Mouse (Mus musculus) spleen, postnatal 14 days (tissue): ENCODE results near the gene Dph5.
"Not testable (repeated sequence)": the region's sequence is repeated elsewhere in the genome, so short reads cannot be mapped to it uniquely, and the experiment has no call there.

ENCODE experiments used
- DNase-seq, 2 experiments: peaks; one replicate each; pipeline ENCODE4 v3.0.0; 2021 to 2022; ENCODE audit warnings: low spot score in 2 of 2

The Dph5 gene

DNA sequence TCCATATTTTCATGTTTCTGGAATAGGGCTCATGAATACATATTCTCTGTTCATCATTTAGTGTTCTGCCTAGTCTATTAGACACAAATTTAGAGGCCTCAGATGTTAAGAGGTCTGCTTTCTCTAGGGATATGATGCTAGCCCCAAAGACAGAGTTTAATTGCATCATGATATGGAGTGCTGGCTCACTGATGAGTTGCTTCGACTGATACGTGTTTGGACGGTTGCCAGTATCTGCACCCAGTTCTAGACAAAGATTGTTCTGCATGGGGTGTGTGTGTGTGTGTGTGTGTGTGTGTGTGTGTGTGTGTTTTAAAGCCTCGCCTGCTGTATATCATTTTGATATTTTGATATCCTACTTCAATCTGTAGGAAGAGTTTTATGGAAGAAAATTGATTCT is 4.7 kb downstream of the Dph5 start:
- no peak for DNase-seq

DNA sequence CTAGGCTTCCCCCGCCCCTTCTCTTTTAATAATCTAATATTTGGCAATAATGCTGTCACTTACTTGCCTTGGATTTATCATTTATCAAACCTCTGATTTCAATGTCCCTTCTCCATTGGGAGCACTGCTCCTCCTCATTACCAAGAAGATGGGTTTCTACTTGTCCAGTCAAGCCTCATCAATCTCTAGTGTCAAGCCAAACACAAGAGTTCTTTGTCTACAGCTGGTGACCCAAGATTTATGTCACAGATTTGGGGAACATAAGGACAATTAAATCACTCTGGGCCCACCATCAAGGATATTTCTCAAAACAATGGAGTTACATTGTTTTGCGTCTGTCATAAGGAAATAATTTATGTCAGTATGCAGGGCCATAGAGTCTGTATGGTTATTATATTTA is 5.5 kb downstream of the Dph5 start:
- DNase-seq, result no peak

DNA sequence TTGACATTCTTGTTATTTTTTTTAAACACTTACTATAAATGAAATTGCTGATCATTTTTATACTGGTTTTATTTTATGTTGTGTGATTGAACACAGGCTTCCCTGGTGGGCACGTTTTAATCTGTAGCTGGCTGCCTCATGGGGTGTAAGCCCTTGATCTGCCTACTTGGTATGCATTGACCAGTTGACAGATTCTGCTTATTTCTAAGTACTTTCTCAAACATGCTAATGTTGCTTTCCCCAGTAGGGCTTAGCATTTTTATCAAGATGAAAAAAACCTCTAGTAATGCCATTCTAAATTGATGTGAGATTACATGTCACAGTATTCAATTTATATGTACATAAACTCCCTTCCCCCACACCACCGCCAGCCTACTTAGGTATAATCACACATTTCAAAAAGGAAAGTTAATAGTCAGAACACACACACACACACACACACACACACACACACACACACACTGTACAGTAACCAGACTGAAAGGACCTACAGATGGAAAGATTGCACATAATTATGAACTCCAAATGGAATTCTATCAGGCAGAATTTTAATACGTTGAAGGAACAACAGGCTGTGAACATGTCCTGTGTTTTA is 10.8 kb downstream of the Dph5 start:
- DNase-seq, result no peak

DNA sequence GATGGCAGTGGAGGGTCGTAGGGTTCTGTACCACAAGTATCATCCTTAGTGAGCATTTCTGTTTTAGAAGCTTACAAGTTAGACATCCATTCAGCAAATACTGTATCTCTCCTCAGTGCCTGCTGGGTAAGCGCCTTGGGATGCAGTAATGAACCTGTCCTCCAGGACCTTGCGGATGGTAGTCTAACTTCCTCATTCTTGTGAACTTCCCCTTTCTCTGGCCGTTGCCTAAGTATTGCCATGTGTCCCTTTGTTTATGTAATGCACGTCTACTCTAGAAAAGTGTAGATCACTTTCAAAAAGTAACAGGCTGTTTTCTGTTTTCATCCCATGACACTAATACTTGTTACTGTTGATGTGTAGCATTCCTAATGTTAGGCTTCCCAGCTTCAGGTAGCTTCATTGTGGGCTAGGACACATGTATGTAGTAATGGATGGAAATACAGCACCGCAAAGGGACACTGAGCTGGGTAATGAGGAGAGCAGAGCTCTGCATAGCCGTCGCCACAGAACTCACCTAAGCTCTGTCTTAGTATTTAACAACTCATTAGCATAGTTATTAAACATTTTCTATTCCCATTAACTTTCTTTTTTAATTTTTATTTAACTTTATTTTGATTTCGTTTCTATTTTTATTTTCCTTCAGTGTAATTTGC is 14.8 kb downstream of the Dph5 start:
- no peak for DNase-seq

DNA sequence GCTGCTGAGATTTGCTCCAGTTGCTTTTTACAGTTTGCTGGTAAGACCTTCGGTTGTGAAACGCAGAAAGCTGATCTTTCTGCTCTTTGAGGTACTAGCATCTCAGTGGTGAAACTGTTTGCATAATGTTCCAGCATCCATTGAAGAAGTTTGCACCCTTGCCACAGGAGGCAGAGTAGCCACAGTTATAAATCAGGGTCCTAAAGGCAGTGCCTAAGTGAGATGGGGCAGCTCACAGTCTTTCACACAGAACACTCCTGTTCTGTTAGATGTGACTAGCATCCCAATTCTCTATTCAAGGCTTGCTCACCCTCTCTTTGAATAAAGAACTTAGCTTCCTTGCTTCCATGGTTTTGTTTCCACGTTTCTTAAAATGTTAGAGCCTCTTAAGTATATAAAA is 17.4 kb downstream of the Dph5 start:
- DNase-seq, result no peak

DNA sequence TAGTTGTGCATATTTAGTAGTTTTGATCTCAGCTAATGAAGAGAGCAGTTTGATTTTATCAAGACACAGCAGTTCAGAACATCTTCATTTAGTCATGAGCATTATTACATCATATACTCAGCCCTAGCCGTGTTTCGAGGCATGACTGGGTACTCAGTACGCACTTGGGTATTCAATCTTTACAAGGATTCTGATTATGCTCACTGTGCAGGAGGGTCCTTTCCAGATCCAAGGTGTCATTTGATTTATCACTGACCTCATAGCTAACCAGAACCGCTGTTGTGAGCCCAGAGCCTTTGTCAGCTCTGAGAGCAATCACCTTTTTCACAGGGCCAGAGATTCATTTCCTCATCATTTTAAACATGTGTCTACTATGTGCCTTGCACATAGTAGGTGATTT is 17.9 kb downstream of the Dph5 start:
- no peak for DNase-seq

DNA sequence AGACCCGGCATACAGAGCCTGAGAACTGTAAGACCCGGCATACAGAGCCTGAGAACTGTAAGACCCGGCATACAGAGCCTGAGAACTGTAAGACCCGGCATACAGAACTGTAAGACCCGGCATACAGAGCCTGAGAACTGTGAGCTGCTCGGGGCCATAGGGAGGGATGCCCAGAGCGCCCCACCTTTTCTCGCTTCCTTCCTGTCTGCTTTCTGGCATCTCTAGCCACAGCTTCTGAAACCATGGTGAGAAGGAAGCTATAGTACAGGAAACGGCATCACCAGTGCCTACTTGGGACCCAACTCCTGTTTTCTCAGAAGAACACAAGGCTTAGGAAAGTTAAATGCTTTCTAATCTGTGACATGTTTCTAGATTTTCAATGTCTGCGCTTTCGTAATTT is 19.8 kb downstream of the Dph5 start:
- not testable (repeated sequence) for DNase-seq

DNA sequence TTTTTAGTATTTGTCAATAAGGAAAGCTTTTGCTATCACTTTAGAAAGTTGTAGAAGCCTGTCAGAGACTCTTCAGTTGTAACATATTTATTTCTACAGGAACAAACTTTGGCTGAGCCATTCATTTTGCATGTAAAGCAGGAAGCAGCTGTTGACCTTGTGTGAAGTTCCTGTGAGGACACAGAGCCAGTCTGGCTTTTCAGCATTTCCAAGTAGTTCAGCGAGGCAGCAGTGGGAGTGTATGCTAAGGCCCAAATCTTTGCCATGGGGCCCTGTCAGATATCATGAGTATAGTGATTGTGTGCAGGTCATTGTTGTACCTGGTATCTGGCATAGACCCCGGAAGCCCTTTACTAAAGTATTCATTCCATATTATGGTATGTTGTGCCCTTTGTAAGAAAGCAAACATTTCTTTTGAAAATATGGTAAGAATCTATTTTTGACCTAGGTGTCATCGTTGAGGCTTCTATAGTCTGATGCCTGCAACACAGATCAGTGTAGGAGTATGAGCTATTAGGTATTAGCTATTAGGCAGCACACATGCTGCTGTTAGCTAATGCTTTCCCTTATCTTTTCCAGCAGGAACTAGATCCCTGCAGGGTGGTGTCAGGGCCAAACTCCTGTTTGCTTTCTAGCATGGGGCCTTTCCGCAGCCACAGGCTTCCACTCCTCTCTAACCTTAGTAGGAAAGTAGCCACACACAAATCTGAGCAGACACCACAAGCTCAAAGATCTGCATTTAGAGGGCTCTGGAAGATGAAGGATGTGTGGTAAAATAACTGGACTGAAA is 37.0 kb downstream of the Dph5 start:
- DNase-seq, result no peak

DNA sequence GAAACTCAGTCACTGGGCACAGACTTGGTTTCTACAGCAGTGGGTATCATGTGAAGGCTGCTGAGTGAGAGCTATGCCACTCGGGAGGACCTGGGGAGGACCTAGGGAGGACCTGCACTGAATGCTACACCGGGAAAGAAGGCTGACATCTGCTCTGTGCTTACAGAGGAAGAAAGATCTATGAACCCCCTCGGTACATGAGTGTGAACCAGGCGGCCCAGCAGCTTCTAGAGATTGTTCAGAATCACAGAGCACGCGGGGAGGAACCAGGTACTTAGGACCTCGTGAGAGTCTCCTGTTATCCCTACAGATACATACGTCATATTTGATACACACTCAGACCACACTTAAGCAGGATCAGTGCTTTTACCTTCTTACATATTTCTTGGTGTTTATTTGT is 38.9 kb downstream of the Dph5 start:
- DNase-seq, result no peak

DNA sequence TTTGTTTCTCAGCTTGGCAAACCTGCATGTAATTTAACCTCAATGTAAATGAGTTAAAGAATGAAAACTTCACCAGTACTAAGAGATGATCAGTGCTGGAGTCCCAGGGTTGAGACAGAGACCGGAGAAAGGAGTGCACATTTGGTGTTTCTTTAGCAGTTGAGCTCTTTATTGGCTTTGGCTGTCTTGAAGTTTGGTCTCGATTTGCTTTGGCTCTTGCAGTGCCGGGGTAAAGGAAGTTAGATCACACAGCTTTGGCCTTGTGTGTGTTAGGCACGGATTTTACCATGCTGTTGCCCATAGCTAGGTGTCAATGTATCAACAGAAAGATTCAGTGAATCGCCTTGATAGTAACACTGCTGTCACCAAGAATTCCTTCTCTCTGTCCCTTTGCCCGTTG is 44.1 kb downstream of the Dph5 start:
- DNase-seq, result no peak

DNA sequence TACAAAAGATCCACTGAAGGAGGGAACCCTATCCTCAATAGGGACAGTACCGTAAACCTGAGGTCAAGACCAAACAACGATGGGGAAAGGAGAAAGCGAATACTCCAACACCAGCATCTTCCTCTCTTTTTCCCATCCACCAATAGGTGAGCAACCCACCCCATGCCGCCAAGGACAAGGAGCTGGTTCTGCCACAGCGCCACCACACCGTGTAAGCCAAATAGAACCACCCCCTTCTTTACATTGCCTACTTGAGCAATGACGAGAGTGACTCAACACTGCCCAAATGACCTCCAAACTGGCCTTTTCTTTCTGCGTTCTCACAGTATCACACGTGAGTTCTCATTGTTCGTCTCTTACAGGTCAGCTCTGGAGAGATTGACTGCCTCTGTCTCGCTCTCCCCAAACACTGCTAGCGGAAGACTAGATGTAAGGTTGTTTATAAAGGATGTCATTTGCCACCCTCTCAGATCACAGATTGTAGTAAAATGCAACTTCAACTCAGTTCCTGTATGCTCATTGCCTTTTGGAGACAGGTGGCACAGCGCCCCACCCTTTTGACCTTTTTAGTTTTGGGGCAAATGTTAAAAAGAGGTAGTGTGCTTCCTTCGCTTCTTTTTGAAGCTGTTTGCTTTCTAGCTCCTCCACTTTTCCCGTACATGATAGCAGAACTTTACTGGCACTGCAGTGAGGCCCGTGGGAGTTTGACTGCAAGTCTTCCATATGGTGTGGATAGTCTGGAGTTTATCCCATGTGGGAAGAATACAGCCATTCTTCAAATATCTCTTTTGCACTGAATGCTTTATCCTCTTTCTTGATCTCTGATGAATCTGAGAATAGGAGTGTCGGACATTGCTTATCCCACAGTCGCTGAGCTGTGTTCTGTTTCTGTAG is 45.9 kb downstream of the Dph5 start:
- no peak for DNase-seq

DNA sequence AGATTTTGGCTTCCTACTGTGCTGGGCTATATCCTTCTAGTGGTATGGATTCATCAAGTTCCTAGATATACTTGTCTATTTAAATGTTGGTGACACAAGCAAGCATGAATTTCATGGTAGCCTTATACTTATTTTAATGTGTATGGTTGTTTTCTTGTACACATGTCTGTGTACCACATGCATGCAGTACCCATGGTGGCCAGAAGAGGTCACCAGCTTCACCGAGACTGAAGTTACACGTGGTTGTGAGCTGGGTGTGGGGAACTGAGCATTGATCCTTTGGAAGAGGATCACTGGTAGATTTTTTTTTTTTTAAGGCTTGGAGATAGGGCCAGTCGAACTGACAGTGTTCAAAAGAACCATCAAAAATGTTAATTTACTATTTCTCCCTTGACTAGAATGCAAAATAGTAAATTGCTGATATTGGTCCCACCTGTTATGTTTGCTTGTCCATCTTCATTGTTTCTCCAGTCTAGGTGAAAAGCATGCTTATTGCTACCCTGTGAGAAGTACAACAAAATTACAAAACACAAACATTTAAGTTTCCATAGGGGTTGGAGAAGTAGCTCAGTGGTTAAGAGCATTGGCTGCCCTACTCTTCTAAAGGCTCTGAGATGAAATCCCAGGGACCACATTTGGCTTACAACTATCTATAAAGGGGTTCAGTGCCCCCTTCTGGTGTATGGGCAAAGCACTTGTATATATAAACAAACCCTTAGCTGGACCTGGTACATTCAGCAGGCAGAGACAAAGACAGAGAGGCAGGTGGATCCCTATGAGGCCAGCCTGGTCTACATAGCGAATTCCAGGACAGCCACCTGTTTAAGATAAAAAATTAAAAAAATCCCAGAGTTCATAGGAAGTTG is 49.3 kb downstream of the Dph5 start:
- DNase-seq, result peak; percentile 52 to 70

DNA sequence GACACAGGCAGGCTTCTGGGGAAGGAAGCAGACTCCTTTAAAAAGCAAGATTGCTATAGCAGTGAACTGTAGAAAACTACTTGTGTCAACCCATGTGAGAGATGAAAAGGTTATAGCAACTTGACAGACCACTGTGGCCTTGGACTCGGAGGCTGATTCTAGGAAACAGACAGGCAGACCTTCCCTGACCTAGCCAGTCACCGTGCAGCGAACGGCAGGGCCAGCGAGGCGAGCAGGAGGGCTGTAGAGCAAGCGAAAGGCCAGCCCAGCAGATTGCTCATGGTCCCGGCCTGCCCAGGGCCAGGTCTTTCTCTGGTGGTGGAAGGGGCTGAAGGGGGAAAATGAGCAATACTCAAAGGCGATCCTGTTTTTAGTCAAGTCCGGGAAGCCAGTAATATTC is 50.2 kb downstream of the Dph5 start:
- no peak for DNase-seq

DNA sequence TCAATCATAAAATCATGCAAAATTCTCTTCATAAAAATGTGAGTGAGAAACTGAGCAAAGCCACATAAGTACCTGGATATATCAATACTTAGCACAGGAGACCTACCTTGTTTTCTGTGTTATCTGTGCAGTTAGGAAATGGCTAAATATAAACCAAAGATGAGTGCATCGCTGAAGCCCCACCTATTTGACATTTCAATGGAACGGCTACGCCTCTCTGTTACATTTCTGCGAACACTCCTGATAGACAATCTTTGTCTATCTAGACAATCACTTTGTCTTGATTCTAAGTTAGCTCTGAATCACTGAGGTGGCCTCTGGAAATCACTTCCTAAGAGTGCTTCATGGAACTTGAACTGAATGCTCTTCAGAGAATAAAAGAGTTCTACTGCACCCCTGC is 52.9 kb downstream of the Dph5 start:
- DNase-seq, result no peak

DNA sequence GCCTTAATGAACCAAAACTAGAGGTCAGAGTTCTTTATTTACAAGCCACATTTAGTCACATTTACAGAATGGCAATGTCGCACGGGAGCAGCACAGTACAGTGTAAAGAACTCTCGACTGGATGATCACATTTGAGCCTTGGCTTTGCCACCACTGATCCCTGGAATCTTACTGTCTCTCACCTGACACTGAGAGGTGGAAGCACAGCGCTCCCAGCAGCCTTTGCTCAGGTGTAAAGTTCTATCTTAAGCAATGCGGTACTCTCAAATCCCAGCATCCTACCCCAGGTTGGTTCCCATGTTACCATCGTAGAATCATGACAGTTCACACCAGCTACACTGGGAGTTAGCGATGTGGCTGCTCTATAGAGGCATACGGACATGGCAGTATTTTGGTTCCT is 53.8 kb downstream of the Dph5 start:
- no peak for DNase-seq

DNA sequence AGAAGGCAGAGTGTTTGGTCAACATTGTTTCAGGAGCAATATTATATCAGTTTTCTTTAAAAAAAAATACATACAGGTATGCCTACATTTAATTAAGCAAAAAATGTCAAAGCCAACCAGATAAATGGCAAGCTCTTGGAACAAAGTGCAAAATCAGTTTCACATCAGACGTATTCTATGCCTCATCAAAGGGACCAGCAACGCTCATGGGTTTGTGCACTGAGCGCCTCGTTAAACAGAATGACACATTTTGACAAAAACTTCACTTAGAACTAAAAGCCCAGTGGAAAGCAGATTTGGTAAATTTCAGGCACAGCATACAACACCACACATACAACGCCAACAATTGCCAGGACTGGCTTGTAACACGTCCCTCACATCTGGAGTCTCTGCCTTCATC is 56.7 kb downstream of the Dph5 start:
- no peak for DNase-seq

DNA sequence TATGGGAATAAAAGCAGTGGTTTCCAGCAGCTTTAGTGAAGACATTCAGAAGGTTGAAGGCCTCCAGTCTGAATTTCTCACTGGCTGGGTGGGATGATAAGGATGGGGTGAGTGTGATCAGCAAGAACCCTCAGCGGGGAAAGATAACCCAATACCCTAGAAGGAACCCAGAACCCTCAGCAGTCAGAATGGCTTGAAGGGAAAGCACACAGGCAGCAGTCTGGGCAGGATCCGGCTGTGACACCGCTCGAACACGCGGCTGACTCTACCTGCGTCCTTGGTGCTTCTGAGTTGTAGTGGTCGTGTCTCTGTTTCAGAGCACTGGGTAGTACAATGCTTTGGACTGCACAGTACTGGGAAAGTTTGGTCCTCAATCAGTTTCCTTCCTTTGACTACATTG is 58.6 kb downstream of the Dph5 start:
- DNase-seq, result no peak

DNA sequence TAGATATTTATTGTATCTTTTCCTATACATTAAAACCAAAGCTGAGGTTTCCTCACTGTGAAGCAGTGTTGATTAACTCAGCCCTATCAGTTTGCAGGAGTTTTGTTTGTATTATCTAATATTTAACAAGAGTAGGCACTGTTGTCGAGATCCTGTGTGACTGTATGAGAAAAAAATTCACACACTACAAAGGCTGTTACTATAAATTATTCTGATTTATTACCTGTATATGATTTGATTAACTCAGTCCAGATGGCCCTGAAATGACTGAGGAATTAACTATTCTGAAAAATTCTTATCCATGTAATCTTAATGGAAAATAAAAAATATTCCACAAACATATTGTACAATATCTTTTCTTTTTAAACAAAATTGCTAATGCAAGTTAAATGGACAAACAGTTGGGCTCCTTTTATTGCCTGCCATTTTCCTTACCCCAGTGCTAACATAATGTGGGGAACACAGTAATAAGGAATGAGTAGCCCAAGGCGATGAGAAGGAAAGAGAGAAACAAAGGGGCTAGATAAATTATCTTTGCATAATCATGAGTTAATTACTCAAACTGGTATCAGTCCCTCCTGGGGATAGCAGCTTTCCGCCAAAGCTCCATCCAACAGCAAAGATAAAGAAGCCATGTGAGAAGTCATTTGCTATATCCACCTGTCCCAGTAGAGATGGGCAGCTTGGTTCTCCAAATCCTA is 61.7 kb downstream of the Dph5 start:
- DNase-seq, result no peak

DNA sequence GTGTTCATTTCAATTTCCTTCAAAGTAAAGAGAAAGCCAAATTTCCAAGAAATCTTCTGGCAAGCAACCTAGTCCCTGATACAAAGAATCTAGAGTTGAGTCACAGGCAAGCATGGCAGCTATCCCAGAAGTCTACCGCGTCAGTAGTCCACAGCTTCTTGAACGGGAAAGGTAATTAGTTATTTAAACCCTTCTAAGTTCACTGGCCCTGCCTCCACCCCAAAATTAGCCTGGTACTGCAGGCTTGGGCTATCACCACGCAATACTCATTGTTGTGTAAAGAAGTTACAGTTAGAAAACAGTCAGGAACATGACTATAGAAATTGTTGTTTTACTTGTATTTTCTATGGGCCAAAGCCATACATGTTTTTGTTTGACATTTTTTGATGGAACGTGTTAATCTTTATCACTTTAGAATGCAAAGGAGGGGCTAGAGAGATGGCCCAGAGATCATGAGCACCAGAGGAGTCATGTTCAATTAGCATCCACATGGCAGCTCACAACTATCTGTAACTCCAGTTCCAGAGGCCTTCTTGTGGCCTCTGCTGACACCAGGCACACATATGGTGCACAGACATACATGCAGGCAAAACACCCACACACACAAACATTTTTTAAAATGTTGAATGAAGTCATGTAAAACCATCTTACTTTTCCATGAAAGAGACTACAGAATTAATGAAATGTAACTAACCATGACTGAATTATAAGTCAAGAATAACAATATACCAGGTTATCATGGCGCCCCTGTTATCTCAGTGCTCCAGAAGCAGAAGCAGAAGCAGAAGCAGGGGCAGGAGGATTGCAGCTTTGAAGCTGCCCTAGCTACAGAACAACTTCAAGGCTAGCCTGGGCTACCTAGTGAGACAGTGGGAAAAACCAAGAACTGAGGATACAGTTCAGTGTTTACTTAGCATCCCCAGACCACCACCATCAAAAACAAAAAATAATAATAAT is 62.6 kb downstream of the Dph5 start:
- no peak for DNase-seq

DNA sequence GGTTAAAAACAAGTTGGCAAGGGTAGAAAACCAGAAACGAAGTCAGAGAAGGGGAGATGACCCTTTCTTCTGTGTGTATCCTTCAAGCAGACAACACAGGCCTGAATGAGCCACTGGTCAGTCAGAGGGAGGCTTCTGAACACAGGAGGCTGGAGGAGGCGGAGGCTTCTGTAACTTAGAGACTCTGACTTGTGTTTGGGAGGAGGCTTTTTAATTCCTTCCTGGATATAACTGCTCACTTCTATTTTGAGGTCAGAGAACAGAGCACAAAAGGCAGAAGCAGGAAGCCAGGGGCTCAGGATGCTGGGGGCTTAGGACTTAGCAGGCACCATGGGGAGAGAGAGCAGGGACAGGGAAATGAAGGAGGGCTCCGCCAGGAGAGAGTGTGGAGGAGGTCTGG is 63.6 kb downstream of the Dph5 start:
- DNase-seq, result no peak
